Mouse (Mus musculus): Measurements from ENCODE around the gene Adh4. TPM values are rescaled to one million over a fixed set of nuclear protein-coding genes. Genes with fewer than 3 reads are reported as not detected.
A peak's percentile ranks its signal among the peaks of the same experiment; 100 is the strongest.
"Not testable (repeated sequence)": the region's sequence is repeated elsewhere in the genome, so short reads cannot be mapped to it uniquely, and the experiment has no call there.

Gene Adh4
- total and polyA plus RNA-seq, 2 experiments from 2014 or later: not detected

GRCm38 (mm10) chr3:138454711-138455435 is 39.6 kb downstream of the Adh4 start:
- Histone ChIP-seq H3K9me3 (ENCODE audit: low read length) (no peaks in the 10 kb centered on the region), H3K27ac (no peak overlapping the region), H3K36me3 (ENCODE audit: insufficient read depth, low read length) (peaks cover 55% of the 10 kb centered on the region), H3K9ac (replicated peaks; ENCODE audit: low read length) (no peak overlapping the region), H3K4me1 (ENCODE audit: insufficient read depth, low read length) (no peaks in the 10 kb centered on the region), H3K4me3 (ENCODE audit: low read length) (no peak overlapping the region), H3K27me3 (ENCODE audit: insufficient read depth, low read length) (no peaks in the 10 kb centered on the region), H3K4me2 (ENCODE audit: low read depth, low read length) (no peak overlapping the region)
- 93% methylated on average over 13 of the region's 13 CpGs for WGBS
- no peak for TF ChIP-seq CTCF (IDR thresholded peaks at IDR 0.05; ENCODE audit: low read depth)
- DNase-seq (ENCODE audit: low spot score) (no peak), ATAC-seq (no peak)

DNA sequence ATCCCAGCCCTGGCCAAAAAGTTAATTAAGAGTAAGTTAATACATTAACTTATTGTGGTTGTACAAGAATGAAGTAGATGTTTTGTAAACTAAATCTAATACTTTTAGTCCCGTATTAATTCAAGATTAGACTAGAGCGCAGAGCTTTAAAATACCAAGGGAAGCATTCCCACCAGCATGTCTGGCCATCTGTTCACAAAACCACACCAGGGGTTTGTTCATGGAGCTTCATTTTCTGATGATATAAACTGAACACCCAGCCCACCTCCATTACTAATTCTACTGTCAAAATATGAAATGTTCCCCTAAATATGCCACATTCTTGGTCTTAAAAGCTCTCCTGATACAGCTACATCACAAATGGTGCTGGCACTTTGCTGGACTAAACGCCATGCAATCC is 43.2 kb downstream of the Adh4 start:
- Histone ChIP-seq H3K4me3 (ENCODE audit: low read length) (no peak overlapping the region), H3K36me3 (ENCODE audit: insufficient read depth, low read length) (peaks cover 46% of the 10 kb centered on the region), H3K9me3 (ENCODE audit: low read length) (no peaks in the 10 kb centered on the region), H3K4me1 (ENCODE audit: insufficient read depth, low read length) (no peaks in the 10 kb centered on the region), H3K4me2 (ENCODE audit: low read depth, low read length) (no peak overlapping the region), H3K9ac (replicated peaks; ENCODE audit: low read length) (no peak overlapping the region), H3K27me3 (ENCODE audit: insufficient read depth, low read length) (no peaks in the 10 kb centered on the region), H3K27ac (no peak overlapping the region)
- TF ChIP-seq CTCF (IDR thresholded peaks at IDR 0.05; ENCODE audit: low read depth): no peak
- 93% methylated on average over 3 of the region's 3 CpGs for WGBS
- ATAC-seq (no peak), DNase-seq (ENCODE audit: low spot score) (no peak)

GRCm38 (mm10) chr3:138460260-138460659 is 45.0 kb downstream of the Adh4 start:
- H3K9ac ChIP-seq (replicated peaks; ENCODE audit: low read length): no peak overlapping the region
- H3K4me1 ChIP-seq (ENCODE audit: insufficient read depth, low read length): no peaks in the 10 kb centered on the region
- ATAC-seq: peak; percentile 13; the same call in 1 of the 2 replicates
- TF ChIP-seq CTCF (IDR thresholded peaks at IDR 0.05; ENCODE audit: low read depth): peak; percentile 58
- H3K9me3 ChIP-seq (ENCODE audit: low read length): no peaks in the 10 kb centered on the region
- H3K4me2 ChIP-seq (ENCODE audit: low read depth, low read length): no peak overlapping the region
- H3K4me3 ChIP-seq (ENCODE audit: low read length): no peak overlapping the region
- 70% methylated on average over 13 of the region's 13 CpGs for WGBS
- peaks cover 53% of the 10 kb centered on the region for H3K36me3 ChIP-seq (ENCODE audit: insufficient read depth, low read length)
- H3K27ac ChIP-seq: no peak overlapping the region
- H3K27me3 ChIP-seq (ENCODE audit: insufficient read depth, low read length): no peaks in the 10 kb centered on the region
- peak; percentile 47 for DNase-seq (ENCODE audit: low spot score)

DNA sequence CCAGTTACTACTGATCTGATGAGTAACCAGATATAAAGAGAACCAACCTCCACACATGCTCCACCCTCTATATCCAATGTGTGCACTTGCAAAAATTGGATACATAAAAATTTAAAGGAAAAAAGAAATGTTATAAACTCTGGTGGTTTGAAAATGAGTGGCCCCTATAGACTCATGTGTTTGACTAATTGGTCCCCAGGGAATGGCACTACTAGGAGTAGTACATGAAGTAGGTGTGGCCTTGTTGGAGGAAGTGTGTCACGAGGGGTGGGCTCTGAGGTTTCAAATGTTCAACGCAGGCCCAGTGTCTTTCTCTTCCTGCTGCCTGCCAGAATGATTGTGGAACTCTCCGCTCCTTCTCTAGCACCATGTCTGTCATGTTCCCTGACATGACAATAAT is 46.6 kb downstream of the Adh4 start:
- DNase-seq (ENCODE audit: low spot score): no peak
- WGBS: 95% methylated on average over 3 of the region's 3 CpGs
- H3K27me3 ChIP-seq (ENCODE audit: insufficient read depth, low read length): no peaks in the 10 kb centered on the region
- H3K9me3 ChIP-seq (ENCODE audit: low read length): no peaks in the 10 kb centered on the region
- H3K36me3 ChIP-seq (ENCODE audit: insufficient read depth, low read length): peaks cover 58% of the 10 kb centered on the region
- ATAC-seq: no peak
- H3K9ac ChIP-seq (replicated peaks; ENCODE audit: low read length): no peak overlapping the region
- no peaks in the 10 kb centered on the region for H3K4me1 ChIP-seq (ENCODE audit: insufficient read depth, low read length)
- no peak overlapping the region for H3K4me3 ChIP-seq (ENCODE audit: low read length)
- no peak overlapping the region for H3K4me2 ChIP-seq (ENCODE audit: low read depth, low read length)
- no peak overlapping the region for H3K27ac ChIP-seq
- no peak for TF ChIP-seq CTCF (IDR thresholded peaks at IDR 0.05; ENCODE audit: low read depth)

DNA sequence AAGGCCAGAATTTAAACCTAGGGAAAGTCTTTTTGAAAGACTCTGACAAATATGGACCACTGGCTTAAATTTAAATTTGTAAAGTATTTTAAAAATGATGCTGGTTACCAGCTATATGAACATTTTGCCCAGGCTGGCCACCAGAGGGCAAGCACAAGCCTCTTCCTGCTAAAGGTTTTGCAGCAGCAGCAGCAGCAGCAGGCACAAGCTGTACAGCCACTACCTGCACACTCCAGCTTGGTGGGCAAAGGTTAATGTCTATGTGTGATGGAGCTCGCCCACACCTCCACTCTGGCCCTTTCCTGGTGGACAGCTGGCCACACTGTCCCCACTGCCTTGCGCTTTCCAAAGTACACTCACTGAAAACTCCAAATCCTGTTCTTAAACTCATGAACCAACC is 47.9 kb downstream of the Adh4 start:
- Histone ChIP-seq H3K4me3 (ENCODE audit: low read length) (no peak overlapping the region), H3K9me3 (ENCODE audit: low read length) (no peaks in the 10 kb centered on the region), H3K4me1 (ENCODE audit: insufficient read depth, low read length) (no peaks in the 10 kb centered on the region), H3K36me3 (ENCODE audit: insufficient read depth, low read length) (peaks cover 54% of the 10 kb centered on the region), H3K9ac (replicated peaks; ENCODE audit: low read length) (no peak overlapping the region), H3K4me2 (ENCODE audit: low read depth, low read length) (no peak overlapping the region), H3K27me3 (ENCODE audit: insufficient read depth, low read length) (no peaks in the 10 kb centered on the region), H3K27ac (no peak overlapping the region)
- 81% methylated on average over 2 of the region's 2 CpGs for WGBS
- peak; percentile 83 for TF ChIP-seq CTCF (IDR thresholded peaks at IDR 0.05; ENCODE audit: low read depth)
- DNase-seq (ENCODE audit: low spot score): peak; percentile 78
- peak; percentile 46 for ATAC-seq

DNA sequence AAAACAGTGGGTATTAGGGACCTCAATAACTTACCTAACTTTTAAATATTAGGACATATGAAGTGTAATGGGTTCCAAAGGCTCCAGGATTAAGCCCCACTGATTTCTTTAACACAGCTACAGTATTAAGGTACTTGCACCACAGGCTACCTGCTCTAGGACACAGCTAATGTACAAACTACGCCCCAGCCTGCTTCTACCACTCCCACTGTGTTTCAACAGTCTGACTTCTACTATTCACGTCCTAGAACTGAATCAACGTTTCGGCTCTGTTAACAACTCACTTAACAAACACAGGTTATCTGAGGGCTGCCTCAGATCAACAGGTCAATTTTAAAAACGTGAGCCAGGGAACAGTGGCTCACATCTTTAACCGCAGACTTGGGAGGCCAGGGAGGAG is 48.5 kb downstream of the Adh4 start:
- no peak for DNase-seq (ENCODE audit: low spot score)
- H3K4me1 ChIP-seq (ENCODE audit: insufficient read depth, low read length): no peaks in the 10 kb centered on the region
- H3K27me3 ChIP-seq (ENCODE audit: insufficient read depth, low read length): no peaks in the 10 kb centered on the region
- TF ChIP-seq CTCF (IDR thresholded peaks at IDR 0.05; ENCODE audit: low read depth): no peak
- H3K4me2 ChIP-seq (ENCODE audit: low read depth, low read length): no peak overlapping the region
- no peak overlapping the region for H3K4me3 ChIP-seq (ENCODE audit: low read length)
- ATAC-seq: no peak
- no peaks in the 10 kb centered on the region for H3K9me3 ChIP-seq (ENCODE audit: low read length)
- 90% methylated on average over 6 of the region's 6 CpGs for WGBS
- no peak overlapping the region for H3K27ac ChIP-seq
- H3K36me3 ChIP-seq (ENCODE audit: insufficient read depth, low read length): peaks cover 52% of the 10 kb centered on the region
- no peak overlapping the region for H3K9ac ChIP-seq (replicated peaks; ENCODE audit: low read length)

DNA sequence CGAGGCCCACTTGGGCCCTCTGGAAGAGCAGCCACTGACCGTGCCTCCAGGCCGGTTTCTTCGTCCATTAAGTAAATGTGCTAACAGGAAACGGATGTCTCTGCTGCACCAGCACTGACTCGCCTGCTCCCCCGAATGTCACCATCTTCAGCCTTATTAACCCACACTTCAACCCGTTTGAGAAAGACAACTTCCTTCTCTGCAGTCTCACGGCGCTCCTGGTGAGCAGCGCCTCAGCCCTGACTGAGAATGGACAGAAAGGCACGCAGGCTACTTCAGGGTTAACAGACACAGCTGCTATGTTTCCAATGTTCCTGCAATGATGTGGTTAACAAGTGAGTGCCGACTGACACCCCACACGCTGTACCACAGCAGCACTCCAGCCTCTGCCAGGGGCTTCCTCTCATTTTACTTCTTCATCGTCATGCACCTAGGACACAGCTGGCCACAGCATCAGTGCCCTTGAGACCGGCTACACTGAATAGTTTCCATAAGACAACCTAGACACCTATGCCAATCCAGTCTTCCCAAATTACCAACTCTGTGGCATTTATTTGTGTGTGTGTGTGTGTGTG is 49.4 kb downstream of the Adh4 start:
- Histone ChIP-seq H3K9me3 (ENCODE audit: low read length) (no peaks in the 10 kb centered on the region), H3K4me1 (ENCODE audit: insufficient read depth, low read length) (no peaks in the 10 kb centered on the region), H3K27me3 (ENCODE audit: insufficient read depth, low read length) (no peaks in the 10 kb centered on the region), H3K27ac (no peak overlapping the region), H3K4me2 (ENCODE audit: low read depth, low read length) (no peak overlapping the region), H3K36me3 (ENCODE audit: insufficient read depth, low read length) (peaks cover 50% of the 10 kb centered on the region), H3K9ac (replicated peaks; ENCODE audit: low read length) (no peak overlapping the region), H3K4me3 (ENCODE audit: low read length) (no peak overlapping the region)
- ATAC-seq: no peak
- WGBS: 84% methylated on average over 16 of the region's 16 CpGs
- DNase-seq (ENCODE audit: low spot score): no peak
- TF ChIP-seq CTCF (IDR thresholded peaks at IDR 0.05; ENCODE audit: low read depth): no peak

GRCm38 (mm10) chr3:138466656-138467055 is 51.4 kb downstream of the Adh4 start:
- not testable (repeated sequence) for DNase-seq (ENCODE audit: low spot score); H3K4me3 ChIP-seq (ENCODE audit: low read length); ATAC-seq; H3K27me3 ChIP-seq (ENCODE audit: insufficient read depth, low read length); H3K9me3 ChIP-seq (ENCODE audit: low read length); H3K4me1 ChIP-seq (ENCODE audit: insufficient read depth, low read length); H3K9ac ChIP-seq (replicated peaks; ENCODE audit: low read length); H3K4me2 ChIP-seq (ENCODE audit: low read depth, low read length); H3K27ac ChIP-seq
- 100% methylated on average over 1 of the region's 1 CpGs for WGBS
- H3K36me3 ChIP-seq (ENCODE audit: insufficient read depth, low read length): peaks cover 44% of the 10 kb centered on the region
